Mouse (Mus musculus) forebrain, embryonic 14.5 days (tissue): ENCODE measurements around the gene Pls1. TPM values are rescaled to one million over a fixed set of nuclear protein-coding genes. Genes with fewer than 3 reads are reported as not detected.

Experiments used
- ATAC-seq: fragments of 200-750 bp; cut with Nextera tagmentation; 2 replicates; pipeline ENCODE4 v1.8.0; 2017; ENCODE audit warnings: mild to moderate bottlenecking, moderate library complexity
- DNase-seq: peaks from one replicate; pipeline ENCODE4 v3.0.0-alpha.2; 2015; ENCODE audit warnings: low spot score
- H3K27ac ChIP-seq: fragments of 300-500 bp; sonication (generic); 2 replicates; pipeline ENCODE4 v1.5.1; 2014; ENCODE audit warnings: low read depth, mild to moderate bottlenecking, control low read depth, low read length, moderate library complexity
- H3K27me3 ChIP-seq: fragments of 300-500 bp; sonication (generic); replicated peaks from 2 replicates; pipeline ENCODE4 v1.6.1; 2014; ENCODE audit warnings: low read length, control low read depth, mixed read lengths; ENCODE audit not compliant: control insufficient read depth, insufficient read depth
- H3K36me3 ChIP-seq: fragments of 300-500 bp; sonication (generic); 2 replicates; pipeline ENCODE4 v1.6.1; 2014; ENCODE audit warnings: low read length, control low read depth; ENCODE audit not compliant: control insufficient read depth, insufficient read depth
- H3K4me1 ChIP-seq: fragments of 300-500 bp; sonication (generic); 2 replicates; pipeline ENCODE4 v1.6.1; 2014; ENCODE audit warnings: antibody characterized with exemption, low read length, control low read depth; ENCODE audit not compliant: control insufficient read depth, insufficient read depth
- H3K4me2 ChIP-seq: fragments of 300-500 bp; sonication (generic); 2 replicates; pipeline ENCODE4 v1.6.1; 2014; ENCODE audit warnings: mild to moderate bottlenecking, control low read depth, low read length
- H3K4me3 ChIP-seq: fragments of 300-500 bp; sonication (generic); 2 replicates; pipeline ENCODE4 v1.5.1; 2014; ENCODE audit warnings: low read depth, low read length, control low read depth
- H3K9ac ChIP-seq: fragments of 300-500 bp; sonication (generic); 2 replicates; pipeline ENCODE4 v1.6.1; 2014; ENCODE audit warnings: mild to moderate bottlenecking, low read length, control low read depth, moderate library complexity
- H3K9me3 ChIP-seq: fragments of 300-500 bp; sonication (generic); replicated peaks from 2 replicates; pipeline ENCODE4 v1.6.1; 2016; ENCODE audit warnings: low read length, control low read depth, mixed read lengths; ENCODE audit not compliant: control insufficient read depth
- WGBS: fragments of 180-500 bp; shearing (Covaris S2); extraction: QIAGEN DNeasy Blood & Tissue Kit; methylation state at CpG from one replicate; pipeline ENCODE4 v1.1.7; 2014; 5-methylcytosine and 5-hydroxymethylcytosine counted together
- polyA plus RNA-seq: library from polyadenylated mRNA; unstranded; fragments of >200 nt; fragmentation: Nextera tagmentation; extraction: Ambion mirVana; gene quantifications from 2 replicates; pipeline ENCODE4 v1.2.1, GENCODE M21; 2014

Pls1 gene
- polyA plus RNA-seq, 1 experiment from 2014 or later, result 3.5 TPM

DNA sequence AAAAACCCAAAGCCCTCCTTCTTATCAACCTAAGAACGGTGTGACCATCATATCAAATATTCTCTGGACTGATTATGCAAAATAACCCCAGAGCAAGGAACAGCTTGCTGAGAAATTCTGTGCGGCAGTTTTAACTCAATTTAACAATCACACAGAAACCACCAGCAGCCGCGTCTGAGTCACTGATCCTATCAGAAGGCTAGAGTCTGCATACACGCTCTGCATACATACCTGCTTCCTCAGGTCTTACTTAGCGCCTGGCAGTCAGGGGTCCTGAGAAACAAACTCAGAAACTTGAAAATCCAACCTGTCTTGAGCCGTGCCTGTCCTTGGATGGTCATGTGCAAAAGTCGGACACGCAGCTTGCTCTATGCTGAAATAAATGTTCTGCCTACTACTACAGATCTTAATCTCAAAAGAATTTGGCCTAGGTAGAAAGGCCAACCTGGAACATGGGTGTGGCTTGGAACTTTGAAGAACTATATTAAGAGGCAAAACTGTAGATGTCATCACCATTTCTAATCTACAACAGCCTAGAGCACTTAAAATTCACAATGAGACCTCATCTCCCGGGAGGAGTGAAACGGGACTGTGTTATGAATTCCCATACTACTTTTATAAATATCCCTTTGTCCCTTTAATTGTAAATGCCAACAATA lies 30.0 kb downstream of the Pls1 start:
- H3K27me3 ChIP-seq, result no peaks in the 10 kb centered on the region
- H3K4me1 ChIP-seq, result no peaks in the 10 kb centered on the region; the same call in 1 of the 2 replicates
- no peak overlapping the region for H3K9ac ChIP-seq
- H3K27ac ChIP-seq, result no peak overlapping the region
- no peak overlapping the region for H3K4me3 ChIP-seq
- no peak for ATAC-seq
- WGBS, result 73% methylated on average over 11 of the region's 11 CpGs
- no peak overlapping the region for H3K4me2 ChIP-seq
- no peaks in the 10 kb centered on the region for H3K36me3 ChIP-seq
- H3K9me3 ChIP-seq, result no peaks in the 10 kb centered on the region
- DNase-seq, result no peak

DNA sequence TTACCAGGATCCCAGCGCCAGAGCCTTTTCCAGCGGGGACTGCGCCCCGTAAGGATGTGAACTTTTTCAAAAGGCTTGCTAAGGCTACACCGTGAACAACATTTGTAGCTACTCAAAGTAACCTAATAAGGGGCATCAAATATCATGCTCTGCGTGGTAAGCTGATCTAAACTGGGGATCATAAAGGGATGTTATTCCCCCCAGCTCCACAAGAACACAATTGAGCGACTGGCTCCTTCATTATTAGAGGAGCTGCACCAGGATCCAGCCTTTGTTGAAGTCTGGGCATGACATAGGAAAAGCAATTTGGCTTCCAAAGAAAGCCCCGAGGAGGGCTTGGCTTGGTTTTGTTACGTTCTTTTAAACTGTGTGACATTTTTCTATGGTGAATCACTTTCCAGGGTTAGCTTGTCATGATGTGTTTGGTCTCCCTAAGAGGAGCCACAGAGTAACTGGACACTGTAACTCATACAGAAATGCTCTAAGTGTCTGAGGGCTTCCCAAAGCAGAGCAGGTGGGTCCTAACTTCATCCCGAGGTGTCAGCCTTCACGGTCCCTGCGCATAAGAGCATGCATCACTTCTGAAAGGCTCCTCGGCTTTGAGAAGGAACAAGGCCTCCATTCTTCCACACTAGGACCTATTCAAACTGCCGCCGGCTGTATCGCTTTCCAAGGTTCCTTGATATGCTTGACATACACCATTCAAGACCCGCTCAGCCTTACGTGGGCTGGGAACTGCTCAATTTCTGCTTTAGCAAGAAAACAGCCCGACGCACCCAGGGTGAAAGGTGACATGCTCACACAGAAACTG lies 31.2 kb downstream of the Pls1 start:
- Histone ChIP-seq H3K4me3 (no peak overlapping the region), H3K27ac (peak overlapping the region; percentile 52), H3K4me1 (no peaks in the 10 kb centered on the region; the same call in 1 of the 2 replicates), H3K36me3 (no peaks in the 10 kb centered on the region), H3K9me3 (no peaks in the 10 kb centered on the region), H3K4me2 (peak overlapping the region; percentile 36), H3K9ac (no peak overlapping the region; the same call in 1 of the 2 replicates), H3K27me3 (no peaks in the 10 kb centered on the region)
- peak; percentile 78 for DNase-seq
- peak; percentile 95 for ATAC-seq
- 8% methylated on average over 20 of the region's 20 CpGs for WGBS

DNA sequence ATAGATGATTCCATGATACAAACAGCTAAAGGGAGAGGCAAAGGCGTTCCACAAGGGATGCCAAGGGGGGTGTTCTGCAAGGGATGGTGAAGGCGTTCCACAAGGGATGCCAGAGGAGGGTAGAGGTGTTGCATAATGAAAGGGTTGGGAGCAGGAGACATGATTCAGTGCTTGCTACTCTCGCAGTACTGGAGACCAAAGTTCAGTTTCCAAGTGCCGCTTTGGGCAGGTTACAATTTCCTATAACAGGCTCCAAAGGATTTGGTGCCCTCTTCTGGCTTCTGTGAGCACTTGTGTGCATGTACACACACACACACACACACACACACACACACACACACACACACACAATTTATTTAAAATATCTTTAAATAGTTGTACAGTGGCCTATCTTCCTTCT lies 33.3 kb downstream of the Pls1 start:
- Histone ChIP-seq H3K9me3 (no peaks in the 10 kb centered on the region), H3K9ac (no peak overlapping the region), H3K27ac (no peak overlapping the region), H3K4me2 (no peak overlapping the region), H3K4me1 (no peaks in the 10 kb centered on the region; the same call in 1 of the 2 replicates), H3K27me3 (no peaks in the 10 kb centered on the region), H3K4me3 (no peak overlapping the region), H3K36me3 (no peaks in the 10 kb centered on the region)
- whole genome bisulfite sequencing, result 94% methylated on average over 4 of the region's 4 CpGs
- ATAC-seq (no peak), DNase-seq (no peak)

DNA sequence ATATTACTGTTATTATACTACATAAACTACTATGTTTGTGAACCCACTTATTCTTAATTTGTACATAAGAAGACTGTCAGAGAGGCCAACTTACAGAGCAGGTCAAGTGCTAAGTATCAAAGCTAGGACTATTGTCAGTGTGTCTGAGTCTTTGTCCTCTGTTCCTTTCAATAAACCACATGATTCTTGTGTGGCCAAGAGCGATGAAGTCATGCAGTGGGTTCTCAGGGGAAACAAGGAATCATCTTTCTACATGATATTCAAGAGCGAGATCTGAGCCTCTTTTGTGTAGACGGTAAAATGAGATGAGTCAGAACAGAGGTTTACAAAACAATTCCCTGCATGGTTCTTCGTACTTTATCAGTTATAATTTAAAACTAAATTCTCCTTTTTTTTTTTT lies 35.5 kb downstream of the Pls1 start:
- Histone ChIP-seq H3K4me2 (no peak overlapping the region), H3K36me3 (no peaks in the 10 kb centered on the region), H3K9me3 (no peaks in the 10 kb centered on the region), H3K27me3 (no peaks in the 10 kb centered on the region), H3K9ac (no peak overlapping the region), H3K27ac (no peak overlapping the region), H3K4me1 (no peaks in the 10 kb centered on the region; the same call in 1 of the 2 replicates), H3K4me3 (no peak overlapping the region)
- ATAC-seq, result no peak
- no peak for DNase-seq
- 80% methylated on average over 4 of the region's 4 CpGs for WGBS

DNA sequence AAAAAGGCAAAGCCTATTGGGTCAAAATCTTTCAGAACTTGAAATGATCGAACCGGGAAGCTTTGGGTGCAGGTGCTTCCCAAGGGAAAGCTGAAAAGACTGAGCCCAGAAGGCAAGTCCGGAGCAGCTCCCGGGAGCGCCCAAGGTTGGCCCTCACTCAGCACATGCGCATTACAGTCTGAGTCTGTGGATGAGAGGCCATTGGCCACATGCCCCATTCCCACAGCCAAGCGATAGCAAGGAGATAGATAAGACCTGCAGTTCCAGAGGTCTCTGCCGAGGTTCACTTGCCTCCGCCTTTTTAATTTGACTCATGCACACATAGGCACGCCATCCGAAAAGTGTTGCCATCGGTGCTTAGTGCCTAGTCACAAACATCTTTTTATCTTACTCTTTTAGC lies 39.7 kb downstream of the Pls1 start:
- H3K4me2 ChIP-seq, result no peak overlapping the region
- no peaks in the 10 kb centered on the region for H3K4me1 ChIP-seq
- no peaks in the 10 kb centered on the region for H3K36me3 ChIP-seq
- DNase-seq (no peak), ATAC-seq (no peak)
- H3K9ac ChIP-seq, result no peak overlapping the region
- no peaks in the 10 kb centered on the region for H3K27me3 ChIP-seq
- no peak overlapping the region for H3K4me3 ChIP-seq
- no peaks in the 10 kb centered on the region for H3K9me3 ChIP-seq
- no peak overlapping the region for H3K27ac ChIP-seq
- 91% methylated on average over 12 of the region's 12 CpGs for WGBS

DNA sequence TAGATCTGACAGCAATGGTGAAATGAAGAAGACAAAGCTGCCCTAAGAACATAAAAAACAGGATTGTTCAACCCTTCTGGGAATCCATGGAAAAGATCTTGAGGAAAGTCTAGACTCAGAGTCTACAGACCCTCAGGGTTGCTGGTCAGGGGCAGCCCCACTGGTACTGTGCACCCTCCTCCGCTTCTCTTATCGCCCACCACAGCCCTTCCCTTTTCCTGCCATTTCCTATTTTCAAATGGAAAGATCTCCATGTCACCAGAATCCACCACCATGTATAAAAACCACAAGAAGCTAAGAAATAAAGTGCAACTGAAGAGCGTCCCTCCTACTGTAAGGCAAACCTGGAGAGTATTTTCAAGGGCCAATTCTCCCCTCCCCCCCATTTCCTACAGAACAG lies 41.3 kb downstream of the Pls1 start:
- Histone ChIP-seq H3K4me1 (no peaks in the 10 kb centered on the region), H3K4me2 (no peak overlapping the region), H3K9me3 (no peaks in the 10 kb centered on the region), H3K27ac (no peak overlapping the region), H3K4me3 (no peak overlapping the region), H3K9ac (no peak overlapping the region), H3K36me3 (no peaks in the 10 kb centered on the region), H3K27me3 (no peaks in the 10 kb centered on the region)
- no peak for DNase-seq
- WGBS, result 89% methylated on average over 3 of the region's 3 CpGs
- ATAC-seq, result no peak

DNA sequence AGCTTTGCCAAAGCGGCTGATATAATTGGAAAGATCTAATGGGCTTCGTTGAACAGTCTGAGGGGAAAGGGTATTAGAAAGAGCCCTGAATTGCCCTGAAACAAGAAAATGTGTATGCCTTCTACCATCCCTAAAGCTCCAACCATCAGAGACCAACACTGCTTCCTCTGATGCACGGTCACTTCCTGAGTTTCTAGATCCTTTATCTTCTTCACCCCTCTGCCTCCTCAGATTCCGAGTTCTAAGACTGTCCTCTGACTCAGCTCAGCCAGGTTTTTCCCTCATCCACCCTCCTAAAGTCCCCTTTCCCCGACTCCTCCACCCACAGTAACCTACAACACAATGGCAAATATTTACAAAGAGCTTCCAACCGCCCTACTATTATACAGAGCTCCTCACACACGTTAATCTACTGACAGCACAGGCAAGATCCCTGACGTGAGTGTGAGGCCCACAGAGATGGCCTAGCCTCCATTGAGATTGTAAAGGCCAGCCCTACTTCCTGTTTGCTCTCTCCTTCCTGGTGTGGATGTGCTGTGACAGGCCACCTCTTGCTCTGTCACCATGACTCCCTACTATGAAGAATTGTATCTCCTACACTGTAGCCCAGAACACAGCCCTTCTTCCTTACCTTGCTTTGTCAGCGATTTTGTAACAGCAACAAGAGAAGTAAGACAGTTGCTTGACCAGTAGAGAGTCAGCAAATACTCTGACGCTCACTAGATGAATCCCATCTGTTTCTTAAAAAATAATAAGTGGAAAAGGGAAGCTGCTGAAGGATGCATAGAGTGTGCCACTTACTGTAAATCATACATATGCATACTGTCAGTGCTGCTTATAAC lies 43.3 kb downstream of the Pls1 start:
- no peak for ATAC-seq

DNA sequence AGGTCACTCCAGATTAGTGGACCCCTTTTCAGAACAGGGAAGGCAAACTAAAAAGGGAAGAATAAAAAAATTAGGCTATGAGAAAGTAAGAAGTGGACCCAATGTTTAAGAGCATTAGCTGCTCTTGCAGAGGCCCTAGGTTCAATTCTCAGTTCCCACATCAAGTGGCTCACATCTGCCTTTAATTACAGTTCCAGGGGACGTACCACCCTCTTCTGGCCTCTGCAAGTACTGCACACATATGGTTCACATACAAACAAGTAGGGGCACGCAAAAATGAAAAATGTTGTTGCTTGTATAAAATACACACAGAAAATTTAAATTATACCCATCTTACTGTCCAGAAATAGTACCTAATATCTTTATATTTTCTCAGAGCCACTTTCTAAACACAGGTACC lies 48.8 kb downstream of the Pls1 start:
- no peak overlapping the region for H3K4me3 ChIP-seq
- no peak overlapping the region for H3K4me2 ChIP-seq
- no peak overlapping the region for H3K27ac ChIP-seq
- no peaks in the 10 kb centered on the region for H3K9me3 ChIP-seq
- H3K9ac ChIP-seq, result no peak overlapping the region
- H3K36me3 ChIP-seq, result no peaks in the 10 kb centered on the region
- no peak for DNase-seq
- 86% methylated on average over 2 of the region's 2 CpGs for WGBS
- H3K27me3 ChIP-seq, result no peaks in the 10 kb centered on the region
- H3K4me1 ChIP-seq, result no peaks in the 10 kb centered on the region
- ATAC-seq, result no peak

More for the DNA sequence above, 43.3 kb downstream of the Pls1 start:
- 62% methylated on average over 10 of the region's 10 CpGs for WGBS
- Histone ChIP-seq H3K9ac (no peak overlapping the region), H3K9me3 (no peaks in the 10 kb centered on the region), H3K4me2 (no peak overlapping the region), H3K4me1 (no peaks in the 10 kb centered on the region), H3K27ac (no peak overlapping the region), H3K36me3 (no peaks in the 10 kb centered on the region), H3K4me3 (no peak overlapping the region), H3K27me3 (no peaks in the 10 kb centered on the region)
- DNase-seq, result no peak
